In the genomic region with DNA sequence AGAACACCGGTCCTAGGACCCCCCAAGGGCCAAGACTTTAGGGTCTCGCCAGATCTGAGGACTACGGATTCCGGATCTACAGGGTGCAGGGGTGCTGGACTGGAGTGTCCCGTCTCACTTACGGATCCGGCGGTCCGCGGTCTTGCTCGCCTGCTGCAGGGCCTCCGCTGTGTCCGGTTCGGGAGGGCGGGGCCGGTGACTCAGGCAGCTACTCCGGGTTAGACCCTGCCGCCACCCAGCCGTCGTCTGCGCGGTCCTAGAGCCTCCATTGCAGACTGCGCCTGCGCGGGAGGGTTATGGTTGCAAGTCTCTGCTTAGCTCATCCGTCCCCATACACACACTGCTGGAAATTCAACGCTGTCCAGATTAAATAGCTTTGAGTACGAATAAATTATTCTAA, we compare ENCODE assay signal across 8 mouse cellular contexts. TPM values are rescaled to one million over a fixed set of nuclear protein-coding genes. Genes with fewer than 3 reads are reported as not detected.
DNase-seq lines count a peak whose midpoint lies in the region; ATAC-seq lines count a peak whose summit lies in the region.

No protein-coding gene starts in this region.

- peaks cover 24% of the 10 kb centered on the region for H3K36me3 ChIP-seq in hindbrain, embryonic 12.5 days

- peak overlapping the region; percentile 56 for H3K27ac ChIP-seq in hindbrain, embryonic 12.5 days

- H3K9me3 ChIP-seq in hindbrain, embryonic 12.5 days (replicated peaks): no peaks in the 10 kb centered on the region

- H3K27me3 ChIP-seq in hindbrain, embryonic 12.5 days: no peaks in the 10 kb centered on the region

- H3K4me2 ChIP-seq in hindbrain, embryonic 12.5 days (replicated peaks): peak overlapping the region; percentile 67

- peaks cover 13% of the 10 kb centered on the region for H3K4me1 ChIP-seq in hindbrain, embryonic 12.5 days

- peak overlapping the region; percentile 70 for H3K9ac ChIP-seq in hindbrain, embryonic 12.5 days

- ATAC-seq in hindbrain, embryonic 12.5 days (ENCODE audit: low FRiP score): peak; percentile 90

- 1% methylated on average over 28 of the region's 28 CpGs for WGBS in hindbrain, embryonic 12.5 days

- DNase-seq in MN1 (ENCODE audit: low spot score): peak; percentile 96
- peak; percentile 94 for DNase-seq in cerebellum, adult 9-10 months
- DNase-seq in frontal cortex, adult 2 months (ENCODE audit: extremely low spot score in 1 of 2, low spot score in 1 of 2): peak; percentile 87 to 97
- peak; percentile 89 to 95 for DNase-seq in layer of hippocampus, postnatal 14 days (ENCODE audit: low spot score in 2 of 2)
- peak; percentile 97 for DNase-seq in lung, postnatal 14 days
- DNase-seq in retina, adult 2 months (ENCODE audit: low read depth, low spot score): peak; percentile 91
- DNase-seq in thymus, postnatal 36 days: peak; percentile 92 to 94

- H3K4me3 ChIP-seq in hindbrain, embryonic 12.5 days: peak overlapping the region; percentile 53

RNA-seq across cellular contexts. Expression of a gene that starts 3.7 kb away (rescaled TPM):
- 236 and 319 TPM in 2 replicates for polyA plus RNA-seq in frontal cortex, adult 2 months (2012; rRNA removed)
- 78.0 and 80.0 TPM in 2 replicates for polyA plus RNA-seq in hindbrain, embryonic 12.5 days (2016; fragmentation: Nextera tagmentation; extraction: Ambion mirVana)
- 100 to 1,000 TPM; 206 to 239 TPM for total RNA-seq in layer of hippocampus, postnatal 14 days (2021)

RNA-seq across cellular contexts. Expression of a gene that starts 10.9 kb away (rescaled TPM):
- polyA plus RNA-seq in frontal cortex, adult 2 months (2012; rRNA removed): 5.6 and 7.7 TPM in 2 replicates
- polyA plus RNA-seq in hindbrain, embryonic 12.5 days (2016; fragmentation: Nextera tagmentation; extraction: Ambion mirVana): 3.5 and 3.6 TPM in 2 replicates
- 1 to 10 TPM; 6.2 to 8.6 TPM for total RNA-seq in layer of hippocampus, postnatal 14 days (2021)

RNA-seq across cellular contexts. Expression of a gene that starts 25.3 kb away (rescaled TPM):
- polyA plus RNA-seq in frontal cortex, adult 2 months (2012; rRNA removed): 36.0 and 38.8 TPM in 2 replicates
- 17.6 and 20.2 TPM in 2 replicates for polyA plus RNA-seq in hindbrain, embryonic 12.5 days (2016; fragmentation: Nextera tagmentation; extraction: Ambion mirVana)
- total RNA-seq in layer of hippocampus, postnatal 14 days (2021): 10 to 100 TPM; 48.4 to 52.6 TPM

RNA-seq across cellular contexts. Expression of a gene that starts 36.9 kb away (rescaled TPM):
- 157 and 161 TPM in 2 replicates for polyA plus RNA-seq in frontal cortex, adult 2 months (2012; rRNA removed)
- polyA plus RNA-seq in hindbrain, embryonic 12.5 days (2016; fragmentation: Nextera tagmentation; extraction: Ambion mirVana): 135 and 149 TPM in 2 replicates
- 10 to 100 TPM; 53.9 to 58.0 TPM for total RNA-seq in layer of hippocampus, postnatal 14 days (2021)

RNA-seq across cellular contexts. Expression of a gene that starts 37.2 kb away (rescaled TPM):
- polyA plus RNA-seq in frontal cortex, adult 2 months (2012; rRNA removed): 114 and 129 TPM in 2 replicates
- 272 and 275 TPM in 2 replicates for polyA plus RNA-seq in hindbrain, embryonic 12.5 days (2016; fragmentation: Nextera tagmentation; extraction: Ambion mirVana)
- 100 to 1,000 TPM; 135 to 139 TPM for total RNA-seq in layer of hippocampus, postnatal 14 days (2021)

Comparison
In these comparisons a context has a peak if more than half of its experiments do, and no peak if none do; other contexts are left out.
1. Peak in every context shown above with its lines: DNase-seq, ATAC-seq, H3K4me3 ChIP-seq and H3K27ac ChIP-seq.